Mouse (Mus musculus) leukemia stem cell, adult 10-12 weeks (primary cell): ENCODE measurements around the gene Vamp2. TPM values are rescaled to one million over a fixed set of nuclear protein-coding genes. Genes with fewer than 3 reads are reported as not detected.

Experiments
- polyA plus RNA-seq: library from polyadenylated mRNA; stranded (reverse); fragments of >175 nt; gene quantifications from 2 replicates; pipeline ENCODE4 v1.2.3, GENCODE M21; 2012; ENCODE audit warnings: low replicate concordance

Gene Vamp2
- polyA plus RNA-seq, result 88.7 and 137 TPM in 2 replicates

GRCm38 (mm10) chr11:69088103-69088855 lies at the start of gene Vamp2:
TSS of gene Vamp2 (plus strand) at chr11:69088490.

GRCm38 (mm10) chr11:69045531-69046394 lies 42.5 kb upstream of the Vamp2 start, which contains the start of gene Aurkb:
TSS of gene Aurkb (plus strand) at chr11:69045647.

GRCm38 (mm10) chr11:69059357-69059974 lies 28.8 kb upstream of the Vamp2 start, which contains the start of gene Borcs6:
TSS of gene Borcs6 (plus strand) at chr11:69059717.

GRCm38 (mm10) chr11:69070590-69071222 lies 17.6 kb upstream of the Vamp2 start, which contains the start of gene Tmem107:
TSS of gene Tmem107 (plus strand) at chr11:69070806.

GRCm38 (mm10) chr11:69094697-69095429 lies 6.6 kb downstream of the Vamp2 start, which contains the start of gene Per1:
TSS of gene Per1 (plus strand) at chr11:69095217.

GRCm38 (mm10) chr11:69120221-69121000 lies 32.1 kb downstream of the Vamp2 start, which contains the start of gene Hes7:
TSS of gene Hes7 (plus strand) at chr11:69120404.

GRCm38 (mm10) chr11:69122336-69122951 lies 34.2 kb downstream of the Vamp2 start, which contains the start of gene 9130213A22Rik:
TSS of gene 9130213A22Rik (minus strand) at chr11:69122589.

GRCm38 (mm10) chr11:69125852-69125918 lies 37.4 kb downstream of the Vamp2 start, which contains the start of gene Aloxe3:
TSS of gene Aloxe3 (plus strand) at chr11:69125896.

Other genes with a start within 250 kb of the Vamp2 start
- gene Ndel1, start 216.6 kb upstream of the Vamp2 start, polyA plus RNA-seq, result 50.9 and 83.2 TPM in 2 replicates
- 0.11 TPM in 1 of 2 replicates, not detected in the other for gene Rnf222, start 199.9 kb upstream of the Vamp2 start, polyA plus RNA-seq
- gene Rpl26, start 186.9 kb upstream of the Vamp2 start, polyA plus RNA-seq, result 24.0 and 24.7 TPM in 2 replicates
- not detected in 2 replicates for gene Odf4, start 161.4 kb upstream of the Vamp2 start, polyA plus RNA-seq
- 3.3 and 5.0 TPM in 2 replicates for gene Arhgef15, start 131.0 kb upstream of the Vamp2 start, polyA plus RNA-seq
- 2.5 and 3.8 TPM in 2 replicates for gene Slc25a35, start 120.4 kb upstream of the Vamp2 start, polyA plus RNA-seq
- gene Rangrf, start 113.3 kb upstream of the Vamp2 start, polyA plus RNA-seq, result 7.2 and 18.7 TPM in 2 replicates
- gene Pfas, start 80.0 kb upstream of the Vamp2 start, polyA plus RNA-seq, result 16.5 and 37.1 TPM in 2 replicates
- 21.6 and 80.9 TPM in 2 replicates for gene Ctc1, start 72.6 kb upstream of the Vamp2 start, polyA plus RNA-seq
- gene Aurkb, start 42.8 kb upstream of the Vamp2 start, polyA plus RNA-seq, result 238 and 240 TPM in 2 replicates
- gene Borcs6, start 28.8 kb upstream of the Vamp2 start, polyA plus RNA-seq, result 21.2 and 47.5 TPM in 2 replicates
- gene Tmem107, start 17.7 kb upstream of the Vamp2 start, polyA plus RNA-seq, result 75.9 and 115 TPM in 2 replicates
- gene Per1, start 6.7 kb downstream of the Vamp2 start, polyA plus RNA-seq, result 33.5 and 34.6 TPM in 2 replicates
- 0.37 TPM in 1 of 2 replicates, not detected in the other for gene Hes7, start 31.9 kb downstream of the Vamp2 start, polyA plus RNA-seq
- not detected in 2 replicates for gene 9130213A22Rik, start 34.1 kb downstream of the Vamp2 start, polyA plus RNA-seq
- gene Aloxe3, start 37.4 kb downstream of the Vamp2 start, polyA plus RNA-seq, result not detected in 2 replicates
- gene Alox12b, start 68.5 kb downstream of the Vamp2 start, polyA plus RNA-seq, result not detected in 2 replicates
- gene Alox8, start 109.4 kb downstream of the Vamp2 start, polyA plus RNA-seq, result 0.09 and 0.28 TPM in 2 replicates
- 0.02 TPM in 1 of 2 replicates, not detected in the other for gene Gucy2e, start 148.5 kb downstream of the Vamp2 start, polyA plus RNA-seq
- 20.6 and 44.9 TPM in 2 replicates for gene Cntrob, start 235.3 kb downstream of the Vamp2 start, polyA plus RNA-seq
- gene Trappc1, start 235.5 kb downstream of the Vamp2 start, polyA plus RNA-seq, result 2.2 and 6.8 TPM in 2 replicates
- 0.11 and 0.39 TPM in 2 replicates for gene Kcnab3, start 237.8 kb downstream of the Vamp2 start, polyA plus RNA-seq